Mouse (Mus musculus) hindbrain, embryonic 12.5 days (tissue): ENCODE measurements around the gene Cyth1. TPM values are rescaled to one million over a fixed set of nuclear protein-coding genes. Genes with fewer than 3 reads are reported as not detected.

Experiments used
- ATAC-seq: fragments of 200-750 bp; cut with Nextera tagmentation; 2 replicates; pipeline ENCODE4 v1.8.0; 2017; ENCODE audit warnings: moderate TSS enrichment; ENCODE audit not compliant: low FRiP score
- H3K27ac ChIP-seq: fragments of 300-500 bp; sonication (generic); 2 replicates; pipeline ENCODE4 v1.5.1; 2016; ENCODE audit warnings: mild to moderate bottlenecking
- H3K27me3 ChIP-seq: fragments of 300-500 bp; sonication (generic); 2 replicates; pipeline ENCODE4 v1.6.1; 2016; ENCODE audit warnings: mild to moderate bottlenecking
- H3K36me3 ChIP-seq: fragments of 300-500 bp; sonication (generic); 2 replicates; pipeline ENCODE4 v1.6.1; 2016; ENCODE audit warnings: mild to moderate bottlenecking
- H3K4me1 ChIP-seq: fragments of 300-500 bp; sonication (generic); 2 replicates; pipeline ENCODE4 v1.6.1; 2016
- H3K4me2 ChIP-seq: fragments of 300-500 bp; sonication (generic); replicated peaks from 2 replicates; pipeline ENCODE4 v1.6.1; 2016; ENCODE audit warnings: mild to moderate bottlenecking
- H3K4me3 ChIP-seq: fragments of 300-500 bp; sonication (generic); 2 replicates; pipeline ENCODE4 v1.5.1; 2016; ENCODE audit warnings: mild to moderate bottlenecking
- H3K9ac ChIP-seq: fragments of 300-500 bp; sonication (generic); 2 replicates; pipeline ENCODE4 v1.6.1; 2016; ENCODE audit warnings: mild to moderate bottlenecking, moderate library complexity
- H3K9me3 ChIP-seq: fragments of 300-500 bp; sonication (generic); replicated peaks from 2 replicates; pipeline ENCODE4 v1.6.1; 2016; ENCODE audit warnings: mild to moderate bottlenecking
- WGBS: fragments of 180-500 bp; shearing (Covaris S2); methylation state at CpG from one replicate; pipeline ENCODE4 v1.1.7; 2016; 5-methylcytosine and 5-hydroxymethylcytosine counted together
- polyA plus RNA-seq: library from polyadenylated mRNA; unstranded; fragments of >200 nt; fragmentation: Nextera tagmentation; extraction: Ambion mirVana; gene quantifications from 2 replicates; pipeline ENCODE4 v1.2.1, GENCODE M21; 2016

The Cyth1 gene
- polyA plus RNA-seq, 1 experiment from 2014 or later: 29.0 TPM

DNA sequence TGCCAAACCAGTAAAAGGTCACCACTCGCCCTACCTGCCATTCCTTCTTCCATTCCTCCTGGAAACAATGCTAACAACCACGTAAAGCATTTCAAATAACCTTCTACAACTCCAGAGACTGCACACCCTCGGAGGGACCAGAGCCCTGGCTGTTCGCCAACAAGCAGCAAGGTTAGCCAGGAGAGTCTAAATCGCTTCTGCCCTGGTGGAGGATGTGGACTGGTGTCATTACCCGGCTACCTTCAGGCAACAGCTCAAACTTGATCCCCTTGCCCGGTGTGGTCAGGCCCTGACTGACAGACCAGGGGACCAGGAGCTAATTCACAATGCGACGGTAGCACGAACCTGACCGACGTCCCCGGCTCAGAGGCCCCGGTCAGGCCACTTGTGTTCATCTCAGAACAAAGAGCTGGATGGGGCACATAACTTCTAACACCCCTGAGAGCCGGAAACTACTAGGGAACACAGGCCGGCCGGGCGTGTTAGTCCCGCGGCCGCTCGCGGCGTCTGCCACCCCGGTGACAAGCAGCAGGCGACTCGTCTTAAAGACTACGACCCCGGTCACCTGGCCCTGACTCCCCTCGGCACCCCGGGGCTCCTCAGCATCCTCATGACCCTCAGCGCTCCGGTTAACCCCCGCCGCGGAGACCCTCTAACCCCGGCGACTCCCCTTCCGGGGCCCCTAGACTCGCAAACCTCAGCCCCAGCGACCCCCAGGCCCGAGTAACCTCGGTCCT is 865 bp downstream of the Cyth1 start:
- peak overlapping the region; percentile 82 for H3K4me3 ChIP-seq
- WGBS: 2% methylated on average over 43 of the region's 43 CpGs
- H3K9me3 ChIP-seq: no peaks in the 10 kb centered on the region
- H3K9ac ChIP-seq: peak overlapping the region; percentile 86
- H3K27ac ChIP-seq: peak overlapping the region; percentile 55; the same call in 1 of the 2 replicates
- no peaks in the 10 kb centered on the region for H3K36me3 ChIP-seq
- H3K4me1 ChIP-seq: peaks cover 26% of the 10 kb centered on the region
- peaks cover 2% of the 10 kb centered on the region; the same call in 1 of the 2 replicates for H3K27me3 ChIP-seq
- peak; percentile 18; the same call in 1 of the 2 replicates for ATAC-seq
- peak overlapping the region; percentile 92 for H3K4me2 ChIP-seq

DNA sequence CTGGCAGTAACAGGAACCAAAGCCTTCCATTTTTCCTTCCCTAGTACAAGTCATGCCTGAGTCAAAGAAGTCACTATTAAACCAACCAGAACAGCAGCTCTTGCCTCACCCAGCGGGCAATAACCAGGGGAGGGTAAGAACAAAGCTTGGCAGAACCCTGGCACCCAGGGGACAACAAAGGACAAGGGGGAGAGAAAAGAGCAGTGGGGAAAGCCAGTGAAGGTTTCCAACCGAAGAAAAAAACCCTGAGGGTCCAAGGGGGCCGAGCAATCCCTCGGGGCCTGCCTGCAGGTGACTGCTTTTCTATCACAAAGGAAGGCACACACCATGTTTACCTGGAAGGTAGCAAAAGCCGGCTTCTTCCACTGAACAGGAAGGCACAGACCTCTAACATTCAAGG is 1.7 kb downstream of the Cyth1 start:
- peak overlapping the region; percentile 86 for H3K9ac ChIP-seq
- WGBS: 63% methylated on average over 5 of the region's 5 CpGs
- peak overlapping the region; percentile 82 for H3K4me3 ChIP-seq
- no peaks in the 10 kb centered on the region for H3K36me3 ChIP-seq
- peak overlapping the region; percentile 92 for H3K4me2 ChIP-seq
- H3K4me1 ChIP-seq: peaks cover 34% of the 10 kb centered on the region
- H3K27me3 ChIP-seq: peaks cover 2% of the 10 kb centered on the region; the same call in 1 of the 2 replicates
- no peaks in the 10 kb centered on the region for H3K9me3 ChIP-seq
- ATAC-seq: no peak
- H3K27ac ChIP-seq: no peak overlapping the region

DNA sequence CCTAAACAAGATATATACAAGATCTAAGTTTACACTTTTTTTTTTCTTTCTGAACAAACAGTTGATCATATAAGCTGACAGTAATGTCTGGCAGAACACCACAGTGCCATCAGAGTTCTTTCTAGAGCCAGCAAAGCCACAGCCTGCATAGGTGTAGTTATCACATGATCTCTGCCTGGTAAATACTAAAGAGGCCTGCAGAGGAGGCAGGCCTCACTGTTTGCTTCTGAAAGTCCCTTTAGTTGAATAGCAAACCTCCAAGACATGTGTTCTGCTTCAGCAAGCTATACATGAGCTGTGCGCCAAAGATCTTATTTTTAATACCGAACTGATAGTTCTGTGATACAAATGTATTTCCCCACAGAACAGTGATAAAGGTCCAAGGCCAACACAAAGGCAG is 3.3 kb downstream of the Cyth1 start:
- Histone ChIP-seq H3K27me3 (no peaks in the 10 kb centered on the region), H3K9ac (no peak overlapping the region), H3K4me2 (no peak overlapping the region), H3K36me3 (no peaks in the 10 kb centered on the region), H3K27ac (no peak overlapping the region), H3K4me3 (no peak overlapping the region), H3K9me3 (no peaks in the 10 kb centered on the region), H3K4me1 (peaks cover 44% of the 10 kb centered on the region)
- ATAC-seq: no peak
- WGBS: 94% methylated on average over 2 of the region's 2 CpGs

DNA sequence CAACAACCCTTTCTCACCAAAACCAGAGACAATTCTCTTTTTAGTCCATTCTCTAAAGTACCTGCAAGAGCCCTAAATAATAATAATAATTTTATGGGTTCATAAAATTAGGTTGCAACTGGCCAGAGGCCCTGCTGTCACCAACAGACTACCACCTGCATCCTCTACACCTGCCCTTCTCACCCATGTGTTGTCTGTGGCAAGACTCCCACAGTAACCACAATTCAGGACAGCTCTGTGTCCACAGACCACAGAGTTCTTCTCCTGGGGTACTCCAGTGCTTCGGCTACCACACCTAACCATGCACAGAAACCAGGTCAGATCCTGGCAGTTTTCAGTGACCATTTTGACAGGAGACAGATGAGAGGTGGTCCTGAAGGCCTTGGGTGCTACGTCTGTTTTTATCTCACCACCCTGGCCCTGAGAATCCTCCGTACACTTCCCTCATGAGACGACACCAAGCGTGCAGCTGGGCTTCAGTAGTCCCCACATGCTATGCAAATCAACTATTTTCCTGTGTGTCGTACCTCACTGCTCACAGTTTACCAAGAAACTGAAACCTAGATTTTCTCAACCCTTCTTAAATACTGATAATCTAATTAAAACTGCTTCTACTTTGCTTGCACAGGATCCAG is 4.6 kb downstream of the Cyth1 start:
- peaks cover 52% of the 10 kb centered on the region for H3K4me1 ChIP-seq

GRCm38 (mm10) chr11:118242506-118242905 is 5.9 kb downstream of the Cyth1 start:
- 81% methylated on average over 4 of the region's 4 CpGs for WGBS

More for the DNA sequence above, 4.6 kb downstream of the Cyth1 start:
- Histone ChIP-seq H3K27ac (no peak overlapping the region), H3K36me3 (no peaks in the 10 kb centered on the region), H3K27me3 (no peaks in the 10 kb centered on the region), H3K4me2 (no peak overlapping the region), H3K4me3 (no peak overlapping the region), H3K9ac (no peak overlapping the region), H3K9me3 (no peaks in the 10 kb centered on the region)
- WGBS: 86% methylated on average over 6 of the region's 6 CpGs
- no peak for ATAC-seq

GRCm38 (mm10) chr11:118240388-118240787 is 8.0 kb downstream of the Cyth1 start:
- no peaks in the 10 kb centered on the region for H3K27me3 ChIP-seq
- peaks cover 51% of the 10 kb centered on the region for H3K4me1 ChIP-seq
- H3K9ac ChIP-seq: no peak overlapping the region
- H3K4me3 ChIP-seq: no peak overlapping the region
- H3K4me2 ChIP-seq: no peak overlapping the region
- H3K36me3 ChIP-seq: no peaks in the 10 kb centered on the region
- no peaks in the 10 kb centered on the region for H3K9me3 ChIP-seq
- no peak for ATAC-seq
- 75% methylated on average over 4 of the region's 4 CpGs for WGBS
- peak overlapping the region; percentile 62; the same call in 1 of the 2 replicates for H3K27ac ChIP-seq

More at GRCm38 (mm10) chr11:118242506-118242905, 5.9 kb downstream of the Cyth1 start:
- Histone ChIP-seq H3K4me2 (no peak overlapping the region), H3K36me3 (no peaks in the 10 kb centered on the region), H3K9ac (no peak overlapping the region), H3K4me3 (no peak overlapping the region), H3K27ac (no peak overlapping the region), H3K4me1 (peaks cover 56% of the 10 kb centered on the region), H3K9me3 (no peaks in the 10 kb centered on the region), H3K27me3 (no peaks in the 10 kb centered on the region)
- ATAC-seq: no peak

- WGBS: 47% methylated on average over 14 of the region's 14 CpGs
- no peaks in the 10 kb centered on the region for H3K36me3 ChIP-seq
- no peak for ATAC-seq
- peak overlapping the region; percentile 22 for H3K4me2 ChIP-seq
- H3K27me3 ChIP-seq: no peaks in the 10 kb centered on the region
- H3K9ac ChIP-seq: no peak overlapping the region
- peak overlapping the region; percentile 62 for H3K27ac ChIP-seq
- H3K9me3 ChIP-seq: no peaks in the 10 kb centered on the region
- no peak overlapping the region for H3K4me3 ChIP-seq
- H3K4me1 ChIP-seq: peaks cover 51% of the 10 kb centered on the region
Observed at GRCm38 (mm10) chr11:118239281-118240198, 8.9 kb downstream of the Cyth1 start.

- Histone ChIP-seq H3K9ac (no peak overlapping the region), H3K36me3 (no peaks in the 10 kb centered on the region), H3K4me1 (peaks cover 40% of the 10 kb centered on the region), H3K27ac (no peak overlapping the region), H3K4me3 (no peak overlapping the region), H3K27me3 (no peaks in the 10 kb centered on the region), H3K9me3 (no peaks in the 10 kb centered on the region), H3K4me2 (no peak overlapping the region)
- 69% methylated on average over 6 of the region's 6 CpGs for WGBS
- no peak for ATAC-seq
Observed at GRCm38 (mm10) chr11:118236520-118237190, 11.7 kb downstream of the Cyth1 start.

GRCm38 (mm10) chr11:118234929-118235328 is 13.5 kb downstream of the Cyth1 start:
- H3K27me3 ChIP-seq: no peaks in the 10 kb centered on the region
- no peak overlapping the region for H3K9ac ChIP-seq
- no peak overlapping the region for H3K27ac ChIP-seq
- ATAC-seq: no peak
- H3K4me1 ChIP-seq: peaks cover 29% of the 10 kb centered on the region
- H3K36me3 ChIP-seq: no peaks in the 10 kb centered on the region
- H3K4me3 ChIP-seq: no peak overlapping the region
- H3K9me3 ChIP-seq: no peaks in the 10 kb centered on the region
- WGBS: 85% methylated on average over 7 of the region's 7 CpGs
- no peak overlapping the region for H3K4me2 ChIP-seq

DNA sequence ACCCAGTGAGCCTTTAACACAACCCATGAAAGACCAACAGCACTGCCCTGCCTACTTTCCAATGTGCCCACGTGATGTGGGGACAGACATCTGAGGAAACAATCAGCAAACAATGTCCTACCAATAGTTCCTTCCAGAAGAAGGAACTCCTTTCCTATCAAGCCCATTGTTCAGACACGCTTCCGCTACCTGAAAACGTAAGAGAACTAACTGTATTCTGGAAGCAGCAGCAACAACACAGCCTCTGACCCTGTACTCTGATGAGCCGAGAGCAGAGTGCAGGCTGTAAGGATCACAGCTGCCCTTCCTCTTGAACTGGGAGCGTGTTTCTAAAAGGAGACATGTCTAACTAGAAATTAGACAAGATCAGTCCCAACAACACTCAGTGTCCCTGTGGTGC is 13.9 kb downstream of the Cyth1 start:
- 83% methylated on average over 6 of the region's 6 CpGs for WGBS
- peaks cover 24% of the 10 kb centered on the region for H3K4me1 ChIP-seq
- H3K4me3 ChIP-seq: no peak overlapping the region
- no peaks in the 10 kb centered on the region for H3K9me3 ChIP-seq
- no peak overlapping the region for H3K27ac ChIP-seq
- H3K9ac ChIP-seq: no peak overlapping the region
- H3K36me3 ChIP-seq: no peaks in the 10 kb centered on the region
- ATAC-seq: no peak
- no peaks in the 10 kb centered on the region for H3K27me3 ChIP-seq
- no peak overlapping the region for H3K4me2 ChIP-seq

GRCm38 (mm10) chr11:118233924-118234323 is 14.5 kb downstream of the Cyth1 start:
- Histone ChIP-seq H3K9me3 (no peaks in the 10 kb centered on the region), H3K9ac (no peak overlapping the region), H3K36me3 (no peaks in the 10 kb centered on the region), H3K27ac (no peak overlapping the region), H3K4me3 (no peak overlapping the region), H3K4me2 (no peak overlapping the region), H3K4me1 (peaks cover 19% of the 10 kb centered on the region; the same call in 1 of the 2 replicates), H3K27me3 (no peaks in the 10 kb centered on the region)
- 73% methylated on average over 3 of the region's 3 CpGs for WGBS
- ATAC-seq: no peak
